Mouse (Mus musculus) lung, postnatal 0 days (tissue): ENCODE data around the gene Trib2. TPM values are rescaled to one million over a fixed set of nuclear protein-coding genes. Genes with fewer than 3 reads are reported as not detected.
A peak's percentile ranks its signal among the peaks of the same experiment; 100 is the strongest.

Experiments
- ATAC-seq: fragments of 200-750 bp; cut with Nextera tagmentation; 2 replicates; pipeline ENCODE4 v1.8.0; 2017; ENCODE audit warnings: moderate library complexity
- DNase-seq: peaks from one replicate; pipeline ENCODE4 v3.0.0-alpha.2; 2016; ENCODE audit warnings: low spot score
- H3K27ac ChIP-seq: fragments of 300-500 bp; sonication (generic); 2 replicates; pipeline ENCODE4 v1.5.1; 2014; ENCODE audit warnings: antibody characterized with exemption, mild to moderate bottlenecking, low read length, mixed read lengths
- H3K27me3 ChIP-seq: fragments of 300-500 bp; sonication (generic); replicated peaks from 2 replicates; pipeline ENCODE4 v1.6.1; 2014; ENCODE audit warnings: low read length, mixed read lengths; ENCODE audit not compliant: insufficient read depth
- H3K36me3 ChIP-seq: fragments of 300-500 bp; sonication (generic); 2 replicates; pipeline ENCODE4 v1.6.1; 2014; ENCODE audit warnings: low read length, mixed read lengths; ENCODE audit not compliant: insufficient read depth
- H3K4me1 ChIP-seq: fragments of 300-500 bp; sonication (generic); 2 replicates; pipeline ENCODE4 v1.6.1; 2014; ENCODE audit warnings: antibody characterized with exemption, low read depth, low read length, mixed read lengths; ENCODE audit not compliant: insufficient read depth
- H3K4me2 ChIP-seq: fragments of 300-500 bp; sonication (generic); replicated peaks from 2 replicates; pipeline ENCODE4 v1.6.1; 2014; ENCODE audit warnings: low read depth, mild to moderate bottlenecking, low read length, moderate library complexity, mixed read lengths
- H3K4me3 ChIP-seq: fragments of 300-500 bp; sonication (generic); 2 replicates; pipeline ENCODE4 v1.5.1; 2014; ENCODE audit warnings: low read depth, low read length
- H3K9ac ChIP-seq: fragments of 300-500 bp; sonication (generic); replicated peaks from 2 replicates; pipeline ENCODE4 v1.6.1; 2014; ENCODE audit warnings: low read depth, mild to moderate bottlenecking
- H3K9me3 ChIP-seq: fragments of 300-500 bp; sonication (generic); 2 replicates; pipeline ENCODE4 v1.6.1; 2016; ENCODE audit warnings: low read length, mixed read lengths
- CTCF ChIP-seq: IDR thresholded peaks from 2 replicates; pipeline ENCODE4 v1.5.1; 2016; ENCODE audit warnings: antibody characterized with exemption, mild to moderate bottlenecking
- EP300 ChIP-seq: IDR thresholded peaks from 2 replicates; pipeline ENCODE4 v1.6.1; 2016; ENCODE audit warnings: antibody characterized with exemption, mild to moderate bottlenecking, control low read depth
- WGBS: fragments of 180-500 bp; shearing (Covaris S2); extraction: QIAGEN DNeasy Blood & Tissue Kit; methylation state at CpG from one replicate; pipeline ENCODE4 v1.1.7; 2014; 5-methylcytosine and 5-hydroxymethylcytosine counted together
- polyA plus RNA-seq: library from polyadenylated mRNA; unstranded; fragments of >200 nt; fragmentation: Nextera tagmentation; extraction: Ambion mirVana; gene quantifications from 2 replicates; pipeline ENCODE4 v1.2.1, GENCODE M21; 2015

The Trib2 gene
- polyA plus RNA-seq, 1 experiment from 2014 or later, result 36.4 TPM

GRCm38 (mm10) chr12:15795886-15796285 lies 20.8 kb downstream of the Trib2 start:
- Histone ChIP-seq H3K9me3 (no peaks in the 10 kb centered on the region), H3K9ac (no peak overlapping the region), H3K4me2 (no peak overlapping the region), H3K27ac (no peak overlapping the region), H3K4me1 (peaks cover 3% of the 10 kb centered on the region; the same call in 1 of the 2 replicates), H3K27me3 (no peaks in the 10 kb centered on the region), H3K36me3 (no peaks in the 10 kb centered on the region), H3K4me3 (no peak overlapping the region)
- 85% methylated on average over 3 of the region's 3 CpGs for WGBS
- DNase-seq (no peak), ATAC-seq (no peak)
- TF ChIP-seq EP300, result no peak
- no peak for TF ChIP-seq CTCF

GRCm38 (mm10) chr12:15793336-15793735 lies 23.4 kb downstream of the Trib2 start:
- DNase-seq (no peak), ATAC-seq (no peak)
- Histone ChIP-seq H3K27me3 (no peaks in the 10 kb centered on the region), H3K4me2 (no peak overlapping the region), H3K4me1 (no peaks in the 10 kb centered on the region), H3K27ac (no peak overlapping the region), H3K9ac (no peak overlapping the region), H3K36me3 (no peaks in the 10 kb centered on the region), H3K4me3 (no peak overlapping the region), H3K9me3 (no peaks in the 10 kb centered on the region)
- 92% methylated on average over 8 of the region's 8 CpGs for WGBS
- TF ChIP-seq EP300 (no peak), CTCF (no peak)

GRCm38 (mm10) chr12:15790181-15790580 lies 26.5 kb downstream of the Trib2 start:
- DNase-seq (no peak), ATAC-seq (no peak)
- Histone ChIP-seq H3K27me3 (no peaks in the 10 kb centered on the region), H3K4me2 (no peak overlapping the region), H3K9me3 (no peaks in the 10 kb centered on the region), H3K36me3 (no peaks in the 10 kb centered on the region), H3K27ac (no peak overlapping the region), H3K9ac (no peak overlapping the region), H3K4me1 (no peaks in the 10 kb centered on the region), H3K4me3 (no peak overlapping the region)
- TF ChIP-seq CTCF, result no peak
- TF ChIP-seq EP300, result no peak
- WGBS, result 81% methylated on average over 2 of the region's 2 CpGs

- ATAC-seq, result peak; percentile 94
- Histone ChIP-seq H3K4me1 (no peaks in the 10 kb centered on the region), H3K4me2 (no peak overlapping the region), H3K4me3 (no peak overlapping the region), H3K27ac (peak overlapping the region; percentile 57; the same call in 1 of the 2 replicates), H3K9ac (no peak overlapping the region), H3K27me3 (no peaks in the 10 kb centered on the region), H3K9me3 (no peaks in the 10 kb centered on the region), H3K36me3 (no peaks in the 10 kb centered on the region)
- TF ChIP-seq CTCF (no peak), EP300 (peak; percentile 96)
- DNase-seq, result peak; percentile 58
Measured at GRCm38 (mm10) chr12:15777047-15777446, 39.7 kb downstream of the Trib2 start.

- Histone ChIP-seq H3K9ac (no peak overlapping the region), H3K4me2 (no peak overlapping the region), H3K4me3 (no peak overlapping the region), H3K9me3 (no peaks in the 10 kb centered on the region), H3K27me3 (no peaks in the 10 kb centered on the region), H3K36me3 (no peaks in the 10 kb centered on the region), H3K27ac (no peak overlapping the region), H3K4me1 (no peaks in the 10 kb centered on the region)
- no peak for TF ChIP-seq EP300
- TF ChIP-seq CTCF, result no peak
- no peak for DNase-seq
- 74% methylated on average over 6 of the region's 6 CpGs for WGBS
- ATAC-seq, result no peak
Measured at GRCm38 (mm10) chr12:15771686-15772085, 45.0 kb downstream of the Trib2 start.

- Histone ChIP-seq H3K27ac (no peak overlapping the region), H3K9ac (no peak overlapping the region), H3K36me3 (no peaks in the 10 kb centered on the region), H3K4me1 (no peaks in the 10 kb centered on the region), H3K4me3 (no peak overlapping the region), H3K4me2 (no peak overlapping the region), H3K27me3 (no peaks in the 10 kb centered on the region), H3K9me3 (no peaks in the 10 kb centered on the region)
- peak; percentile 72 for DNase-seq
- 76% methylated on average over 3 of the region's 3 CpGs for WGBS
- peak; percentile 75 for ATAC-seq
- TF ChIP-seq EP300, result no peak
- TF ChIP-seq CTCF, result no peak
Measured at GRCm38 (mm10) chr12:15768536-15768935, 48.2 kb downstream of the Trib2 start.

- DNase-seq, result peak; percentile 87
- Histone ChIP-seq H3K4me1 (no peaks in the 10 kb centered on the region), H3K9ac (no peak overlapping the region), H3K36me3 (no peaks in the 10 kb centered on the region), H3K9me3 (no peaks in the 10 kb centered on the region), H3K27ac (no peak overlapping the region), H3K27me3 (no peaks in the 10 kb centered on the region), H3K4me2 (no peak overlapping the region), H3K4me3 (no peak overlapping the region)
- TF ChIP-seq CTCF (no peak), EP300 (no peak)
- 54% methylated on average over 12 of the region's 12 CpGs for WGBS
- peak; percentile 94 for ATAC-seq
Measured at GRCm38 (mm10) chr12:15765996-15766395, 50.7 kb downstream of the Trib2 start.
